In the genomic region with DNA sequence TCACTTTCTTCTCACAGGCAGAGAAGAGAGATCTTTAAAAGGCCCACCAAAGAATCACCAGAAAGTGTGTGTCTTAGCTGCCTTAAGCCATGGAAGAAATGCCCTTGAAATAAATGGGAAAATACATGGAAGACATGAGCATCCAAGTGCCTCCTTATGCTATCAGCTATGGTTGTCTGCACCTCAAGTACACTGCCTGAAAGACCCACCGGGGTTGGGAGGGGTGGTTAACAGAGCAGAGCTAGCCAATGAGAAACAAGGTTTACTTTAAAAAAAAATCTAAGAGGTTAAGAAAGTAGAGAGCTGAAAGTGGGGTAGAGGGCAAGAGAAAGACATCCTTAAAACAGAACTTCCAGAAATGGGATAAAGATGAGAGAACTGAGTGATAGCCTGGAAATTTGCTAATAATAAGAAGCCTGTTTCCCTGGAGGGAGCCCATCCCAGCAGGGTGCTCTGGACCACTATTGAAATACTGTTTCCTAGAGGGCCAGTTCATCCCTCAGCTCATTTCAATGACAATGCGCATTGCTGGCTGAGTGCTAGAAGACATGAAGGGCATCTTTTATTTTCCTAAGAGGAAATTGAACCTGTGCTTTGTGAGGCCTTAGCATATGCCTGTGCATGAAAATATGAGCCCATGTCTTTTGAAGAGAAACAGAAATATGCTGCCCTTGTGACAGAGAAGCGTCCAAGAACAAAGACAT, we compare ENCODE assay signal across 23 mouse cellular contexts.
DNase-seq lines count a peak whose midpoint lies in the region; ATAC-seq and TF ChIP-seq lines count a peak whose summit lies in the region.
"Had no signal": no experiment of that assay in that cellular context is flagged by ENCODE, and none has a peak within 500 bp of the region (broad histone marks: within the 10 kb centered on the region; RNA-seq: fewer than 3 reads in every experiment).

No protein-coding gene starts in this region.

- H3K27ac ChIP-seq in forebrain, embryonic 14.5 days (ENCODE audit: low read depth, low read length): no peak overlapping the region
- H3K27ac ChIP-seq in forebrain, postnatal 0 days (ENCODE audit: low read depth, low read length): no peak overlapping the region
- H3K27ac ChIP-seq in neural tube, embryonic 11.5 days (ENCODE audit: low read depth, low read length): no peak overlapping the region
- no peak overlapping the region for H3K27ac ChIP-seq in neural tube, embryonic 15.5 days (replicated peaks)
- H3K27ac ChIP-seq: embryonic facial prominence, embryonic 12.5 days; gastrocnemius, adult 2 months; limb, embryonic 15.5 days; liver, embryonic 14.5 days had no signal

- no peak overlapping the region for H3K4me2 ChIP-seq in forebrain, embryonic 14.5 days (ENCODE audit: low read length)
- no peak overlapping the region for H3K4me2 ChIP-seq in forebrain, postnatal 0 days (ENCODE audit: low read depth)
- no peak overlapping the region for H3K4me2 ChIP-seq in neural tube, embryonic 11.5 days (ENCODE audit: low read depth)
- H3K4me2 ChIP-seq in neural tube, embryonic 15.5 days: no peak overlapping the region
- H3K4me2 ChIP-seq: embryonic facial prominence, embryonic 12.5 days; limb, embryonic 15.5 days; lung, embryonic 14.5 days had no signal

- no peaks in the 10 kb centered on the region for H3K36me3 ChIP-seq in forebrain, embryonic 14.5 days (ENCODE audit: control insufficient read depth, insufficient read depth, low read length)
- H3K36me3 ChIP-seq in forebrain, postnatal 0 days (ENCODE audit: insufficient read depth): no peaks in the 10 kb centered on the region
- no peaks in the 10 kb centered on the region for H3K36me3 ChIP-seq in neural tube, embryonic 11.5 days (ENCODE audit: control insufficient read depth, insufficient read depth, low read length)
- H3K36me3 ChIP-seq in neural tube, embryonic 15.5 days: no peaks in the 10 kb centered on the region
- H3K36me3 ChIP-seq: embryonic facial prominence, embryonic 12.5 days; limb, embryonic 15.5 days had no signal

- no peak for TF ChIP-seq CTCF in forebrain, postnatal 0 days (IDR thresholded peaks at IDR 0.05; ENCODE audit: low read depth)

- no peak for ATAC-seq in forebrain, embryonic 14.5 days
- no peak for ATAC-seq in forebrain, postnatal 0 days
- ATAC-seq in neural tube, embryonic 11.5 days (ENCODE audit: insufficient read depth, low FRiP score, low TSS enrichment): peak; percentile 43; the same call in 1 of the 2 replicates
- no peak for ATAC-seq in neural tube, embryonic 15.5 days (ENCODE audit: low FRiP score)
- ATAC-seq: hindbrain, embryonic 16.5 days; intestine, embryonic 16.5 days had no signal

- H3K9me3 ChIP-seq in forebrain, embryonic 14.5 days (replicated peaks; ENCODE audit: control insufficient read depth, low read length): no peaks in the 10 kb centered on the region
- H3K9me3 ChIP-seq in forebrain, postnatal 0 days (ENCODE audit: low read length): no peaks in the 10 kb centered on the region
- no peaks in the 10 kb centered on the region for H3K9me3 ChIP-seq in neural tube, embryonic 11.5 days (ENCODE audit: control insufficient read depth, low read length)
- no peaks in the 10 kb centered on the region for H3K9me3 ChIP-seq in neural tube, embryonic 15.5 days (replicated peaks)
- H3K9me3 ChIP-seq: embryonic facial prominence, embryonic 12.5 days; limb, embryonic 15.5 days had no signal

- WGBS in forebrain, embryonic 14.5 days: 11% methylated on average over 3 of the region's 3 CpGs
- 14% methylated on average over 3 of the region's 3 CpGs for WGBS in forebrain, postnatal 0 days
- WGBS in neural tube, embryonic 11.5 days: 33% methylated on average over 3 of the region's 3 CpGs
- 25% methylated on average over 3 of the region's 3 CpGs for WGBS in neural tube, embryonic 15.5 days

- DNase-seq in forebrain, embryonic 14.5 days (ENCODE audit: low spot score): peak; percentile 13
- DNase-seq in forebrain, postnatal 0 days: no peak
- DNase-seq in neural tube, embryonic 11.5 days (ENCODE audit: low spot score): no peak
- DNase-seq in WW6 (ENCODE audit: low read depth, low spot score) (peak; percentile 42), adipocyte (ENCODE audit: low spot score) (no peak)
- no peak for DNase-seq in left cerebral cortex, adult 8-10 months (ENCODE audit: low spot score in 2 of 2)
- DNase-seq: adrenal gland, adult 2 months; B cell, adult 2 months; cerebellum, adult 11-12 months; cerebellum, postnatal 10 days; gastrocnemius, adult 2 months; heart, postnatal 4 days; kidney, postnatal 25 days; lung, embryonic 14.5 days; right cerebral cortex, postnatal 25 days; spleen, adult 18-20 months had no signal

- H3K4me1 ChIP-seq in forebrain, embryonic 14.5 days (ENCODE audit: control insufficient read depth, insufficient read depth, low read length): peaks cover 16% of the 10 kb centered on the region
- 0 out of 2 replicates have a peak, but pooled peaks cover under 1% of the 10 kb centered on the region for H3K4me1 ChIP-seq in forebrain, postnatal 0 days (ENCODE audit: insufficient read depth)
- no peaks in the 10 kb centered on the region for H3K4me1 ChIP-seq in neural tube, embryonic 11.5 days (ENCODE audit: control insufficient read depth, insufficient read depth, low read length)
- peaks cover 10% of the 10 kb centered on the region for H3K4me1 ChIP-seq in neural tube, embryonic 15.5 days

- no peaks in the 10 kb centered on the region for H3K27me3 ChIP-seq in forebrain, embryonic 14.5 days (replicated peaks; ENCODE audit: control insufficient read depth, insufficient read depth, low read length)
- no peaks in the 10 kb centered on the region for H3K27me3 ChIP-seq in forebrain, postnatal 0 days (ENCODE audit: insufficient read depth, low read length)
- no peaks in the 10 kb centered on the region for H3K27me3 ChIP-seq in neural tube, embryonic 11.5 days (ENCODE audit: control insufficient read depth, insufficient read depth, low read length)
- no peaks in the 10 kb centered on the region for H3K27me3 ChIP-seq in neural tube, embryonic 15.5 days (replicated peaks)
- H3K27me3 ChIP-seq: CH12.LX; embryonic facial prominence, embryonic 12.5 days; limb, embryonic 15.5 days had no signal

- H3K4me3 ChIP-seq in forebrain, embryonic 14.5 days (ENCODE audit: low read depth, low read length): no peak overlapping the region
- H3K4me3 ChIP-seq in forebrain, postnatal 0 days (ENCODE audit: low read depth, low read length): no peak overlapping the region
- no peak overlapping the region for H3K4me3 ChIP-seq in neural tube, embryonic 11.5 days (ENCODE audit: low read depth, low read length)
- H3K4me3 ChIP-seq in neural tube, embryonic 15.5 days (replicated peaks): no peak overlapping the region
- H3K4me3 ChIP-seq: embryonic facial prominence, embryonic 12.5 days; gastrocnemius, adult 2 months; limb, embryonic 15.5 days had no signal

- no peak overlapping the region for H3K9ac ChIP-seq in forebrain, embryonic 14.5 days (ENCODE audit: low read length)
- H3K9ac ChIP-seq in forebrain, postnatal 0 days: no peak overlapping the region
- H3K9ac ChIP-seq in neural tube, embryonic 11.5 days (ENCODE audit: low read length): no peak overlapping the region
- H3K9ac ChIP-seq in neural tube, embryonic 15.5 days (replicated peaks): no peak overlapping the region
- H3K9ac ChIP-seq: embryonic facial prominence, embryonic 12.5 days; limb, embryonic 15.5 days; liver, embryonic 14.5 days; lung, embryonic 14.5 days had no signal

Comparison
In these comparisons a context has a peak if more than half of its experiments do, and no peak if none do; other contexts are left out.
1. DNase-seq: peak in forebrain, embryonic 14.5 days (single experiment) and WW6 (single experiment); none in forebrain, postnatal 0 days (single experiment), neural tube, embryonic 11.5 days (single experiment), left cerebral cortex, adult 8-10 months (0 of 2) and adipocyte (single experiment).